Mouse (Mus musculus): ENCODE measurements around the gene 4833439L19Rik.

The 4833439L19Rik gene

DNA sequence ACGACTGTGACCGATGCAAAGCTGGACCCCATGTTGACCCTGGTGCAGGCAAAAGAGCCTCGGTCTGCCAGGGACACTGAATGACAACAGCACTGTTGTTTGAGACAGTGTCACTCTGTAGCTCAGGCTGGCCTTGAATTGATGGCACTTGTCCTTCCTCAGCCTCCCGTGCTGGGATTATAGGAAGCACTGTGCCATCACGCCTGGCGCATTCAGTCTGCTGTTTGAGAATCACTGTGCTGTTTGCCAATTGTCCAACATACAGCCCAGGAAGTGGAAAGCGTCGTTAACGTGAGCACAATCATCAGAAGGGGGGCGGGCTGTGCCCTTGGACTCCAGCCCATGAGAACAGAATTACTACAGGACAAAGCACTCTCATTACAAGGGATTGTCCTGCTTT lies 16.9 kb upstream of the 4833439L19Rik start:
- no peak for DNase-seq (ENCODE audit: low spot score in 2 of 2)

DNA sequence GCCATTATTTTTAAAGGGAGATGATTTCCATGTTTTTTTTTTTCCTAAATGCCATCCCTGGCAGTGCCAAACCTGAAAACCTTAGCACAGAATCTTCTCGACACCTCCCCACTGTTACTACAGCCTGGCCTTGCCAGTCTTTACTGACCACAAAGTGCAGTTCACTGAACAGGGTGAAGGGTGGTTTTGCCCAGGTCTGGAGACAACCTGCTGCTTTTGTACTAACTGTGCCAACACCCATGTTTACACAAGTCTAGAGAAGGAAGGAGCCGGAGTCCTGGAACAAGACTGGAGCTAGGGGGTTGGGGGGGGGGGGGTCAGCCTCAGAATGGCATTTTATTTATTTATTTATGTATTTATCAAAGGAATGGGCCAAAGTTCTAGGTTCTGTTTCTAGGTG lies 16.1 kb upstream of the 4833439L19Rik start:
- no peak for DNase-seq (ENCODE audit: low spot score in 2 of 2)

DNA sequence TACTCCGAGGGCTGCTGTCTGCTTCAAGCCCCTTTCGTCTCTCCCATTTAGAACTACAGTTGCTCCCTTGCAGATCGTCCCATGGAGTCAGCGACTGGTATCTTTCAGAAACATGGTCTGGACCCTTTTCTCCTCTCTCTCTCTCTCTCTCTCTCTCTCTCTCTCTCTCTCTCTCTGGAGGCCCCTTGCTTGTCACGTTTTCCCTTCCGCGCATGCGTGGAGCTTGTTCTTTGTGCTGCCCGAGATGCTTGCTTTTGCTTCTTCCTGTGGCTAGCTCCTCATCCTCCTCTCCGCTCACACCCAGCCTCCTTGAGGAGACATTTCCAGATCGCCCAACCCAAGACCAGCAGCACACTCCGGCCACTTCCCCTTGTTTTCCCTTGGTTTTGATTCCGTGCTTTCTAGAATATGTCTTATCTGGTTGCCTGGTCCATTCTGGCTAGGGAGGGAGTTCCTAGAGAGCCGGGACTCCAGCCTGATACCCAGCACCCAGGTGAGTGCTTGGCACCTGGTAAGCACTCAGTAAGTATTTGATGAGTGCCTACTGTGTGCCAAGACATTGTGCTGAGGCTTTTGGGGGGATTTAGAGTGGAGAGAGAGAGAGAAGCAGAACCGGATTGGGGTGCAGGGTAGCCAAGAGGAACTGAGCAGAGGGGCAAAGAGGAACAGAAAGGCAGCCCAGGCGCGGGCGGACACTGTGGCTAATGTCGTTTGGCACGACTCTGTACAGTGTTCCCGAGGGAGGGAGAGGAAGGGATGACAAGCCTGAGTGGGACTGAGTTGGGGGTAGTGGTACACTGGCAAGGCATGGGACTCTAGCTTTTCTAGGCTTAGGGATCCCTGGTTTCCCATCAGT lies 12.6 kb upstream of the 4833439L19Rik start:
- no peak for DNase-seq (ENCODE audit: low spot score in 2 of 2)

DNA sequence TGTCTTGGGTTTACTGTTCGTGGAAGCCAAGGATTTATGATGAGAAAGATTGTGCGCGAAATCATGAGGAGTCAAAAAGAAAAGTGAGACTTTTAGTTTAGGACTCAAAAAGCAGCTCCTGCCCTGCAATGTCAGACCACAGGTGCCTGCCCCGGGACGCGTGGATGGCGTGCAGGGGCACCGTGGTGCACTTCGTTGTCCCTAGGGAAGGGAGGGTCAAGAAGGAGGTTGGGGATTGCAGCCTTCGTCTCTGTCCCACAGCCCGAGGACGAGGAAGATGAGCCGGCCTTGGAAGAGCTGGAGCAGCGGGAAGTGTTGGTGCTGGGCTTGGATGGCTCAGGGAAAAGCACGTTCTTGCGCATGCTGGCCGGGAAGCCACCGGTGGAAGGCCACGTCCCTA lies 10.3 kb upstream of the 4833439L19Rik start:
- DNase-seq (ENCODE audit: low spot score in 2 of 2): no peak

DNA sequence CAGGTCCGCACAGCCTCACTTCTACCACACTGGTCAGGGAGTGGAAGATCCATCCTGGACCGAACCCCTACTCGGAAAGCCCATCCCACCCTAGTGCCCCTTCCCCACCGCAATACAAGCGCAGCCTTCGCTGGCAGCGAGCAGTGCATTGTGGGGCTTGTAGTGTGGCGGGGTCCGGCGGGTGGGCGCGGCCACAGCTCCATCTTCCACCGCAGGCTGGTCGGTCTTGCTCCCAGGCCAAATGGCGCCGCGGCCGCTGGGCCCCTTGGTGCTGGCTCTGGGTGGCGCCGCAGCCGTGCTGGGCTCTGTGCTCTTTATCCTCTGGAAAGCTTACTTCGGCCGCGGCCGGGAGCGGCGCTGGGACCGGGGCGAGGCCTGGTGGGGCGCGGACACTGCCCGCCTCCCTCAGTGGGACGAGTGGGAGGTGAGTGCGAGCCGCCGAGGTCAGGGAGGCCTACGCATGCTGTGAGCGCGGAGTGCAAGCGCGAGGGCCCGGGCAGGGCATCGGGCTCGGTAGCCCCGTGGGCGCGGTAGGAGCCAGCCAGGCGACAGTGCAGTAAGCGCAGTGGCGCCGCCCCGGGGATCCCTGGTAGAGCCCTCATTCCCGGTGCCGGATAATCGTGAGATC lies 9.7 kb upstream of the 4833439L19Rik start, which contains the start of gene Arl10:
TSS of gene Arl10 (plus strand) at position 162 of the 628 bp plus-strand sequence.
- DNase-seq (ENCODE audit: low spot score in 2 of 2): peak; percentile 47 to 50

DNA sequence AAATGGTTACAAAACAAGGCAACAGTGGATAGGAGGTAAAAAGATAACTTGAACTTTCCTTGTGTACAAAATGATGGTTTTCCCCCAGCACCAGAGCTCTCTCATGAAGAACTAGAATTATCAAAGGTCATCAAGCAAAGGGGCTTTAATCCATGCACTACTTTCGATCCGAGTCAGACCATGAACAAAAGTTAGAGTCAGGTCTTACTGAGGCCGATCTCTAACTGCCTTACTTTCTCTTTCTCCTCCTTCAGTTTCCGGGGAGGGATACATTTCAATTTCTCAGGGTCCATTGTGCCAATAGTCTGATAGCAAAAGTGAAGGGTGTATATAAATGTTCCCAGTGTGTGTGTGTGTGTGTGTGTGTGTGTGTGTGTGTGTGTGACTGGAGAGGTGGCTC lies 7.4 kb upstream of the 4833439L19Rik start:
- DNase-seq (ENCODE audit: low spot score in 2 of 2): no peak

DNA sequence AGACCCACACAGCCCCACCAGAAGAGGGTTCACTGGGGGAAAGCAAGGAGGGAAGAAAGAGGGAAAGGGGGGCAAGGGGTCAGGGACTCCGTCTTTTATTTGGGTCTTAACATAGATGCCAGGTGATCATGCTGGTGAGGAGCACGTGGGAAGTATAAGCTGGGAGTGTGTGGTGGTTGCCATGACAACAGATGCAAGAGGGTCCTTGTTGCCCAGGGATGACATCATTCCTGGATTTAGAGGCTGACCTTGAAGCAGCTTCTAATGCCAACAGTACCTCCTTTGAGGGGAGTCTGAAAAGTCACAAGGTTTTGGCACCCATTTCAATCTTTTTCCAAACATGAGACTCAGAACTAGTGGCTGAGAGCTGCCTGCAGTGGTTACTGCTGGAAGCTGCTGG lies 6.4 kb upstream of the 4833439L19Rik start:
- no peak for DNase-seq (ENCODE audit: low spot score in 2 of 2)

DNA sequence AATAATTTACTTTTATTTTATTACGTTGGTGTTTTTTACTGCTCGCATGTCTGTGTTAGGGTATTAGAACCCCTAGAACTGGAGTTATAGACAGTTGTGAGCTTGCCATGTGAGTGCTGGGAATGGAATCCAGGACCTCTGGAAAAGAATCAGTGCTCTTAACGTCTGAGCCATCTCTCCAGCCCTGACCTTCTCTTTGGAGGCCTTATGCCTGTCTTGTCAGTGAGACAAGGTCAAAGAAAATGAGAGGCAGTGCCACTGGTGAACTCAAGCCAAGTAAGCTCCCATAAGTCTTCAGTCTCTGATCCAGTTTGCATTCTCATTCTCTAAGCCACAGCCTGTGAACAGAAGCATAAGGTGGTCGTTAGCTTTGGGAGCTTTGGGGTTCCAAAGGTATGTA lies 5.5 kb upstream of the 4833439L19Rik start:
- no peak for DNase-seq (ENCODE audit: low spot score in 2 of 2)

DNA sequence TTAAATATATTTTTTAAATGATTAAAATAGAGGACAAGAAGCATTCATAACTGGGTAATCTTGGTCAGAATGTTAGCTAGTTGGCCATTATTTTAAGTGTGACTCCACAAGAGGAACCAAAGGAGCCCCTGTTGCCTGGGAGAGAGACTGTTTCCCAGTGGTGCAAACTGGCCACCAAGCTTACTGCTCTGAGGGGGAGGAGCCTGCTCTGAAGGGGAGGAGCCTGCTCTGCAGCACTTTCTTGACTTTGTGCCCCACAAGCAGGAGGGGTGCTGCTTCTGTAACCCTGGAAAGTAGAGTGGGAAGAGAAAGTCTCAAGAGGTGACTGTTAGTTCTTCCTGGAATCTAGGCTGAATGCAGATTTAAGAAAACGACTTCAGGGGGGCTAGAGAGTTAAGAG lies 4.0 kb upstream of the 4833439L19Rik start:
- DNase-seq (ENCODE audit: low spot score in 2 of 2): no peak

DNA sequence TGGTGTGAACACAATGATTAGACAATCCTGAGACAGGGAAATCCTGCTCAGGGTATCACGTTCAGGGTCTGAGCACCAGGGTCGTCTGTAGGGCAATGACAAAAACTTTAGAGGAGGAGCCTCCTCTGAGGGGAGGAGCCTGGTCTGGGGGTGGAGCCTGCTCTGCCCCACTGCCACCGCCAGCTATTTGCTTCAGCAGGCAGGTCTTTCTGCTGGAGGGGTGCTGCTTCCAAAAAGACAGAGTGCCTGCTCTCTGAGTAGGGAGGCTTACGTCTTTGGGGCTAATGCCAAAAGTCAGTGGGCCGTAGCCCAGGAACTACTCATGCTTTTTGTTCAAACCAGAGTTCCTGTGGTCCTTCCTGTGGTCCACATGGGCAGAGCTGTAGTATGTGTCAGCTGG lies 3.1 kb upstream of the 4833439L19Rik start:
- DNase-seq (ENCODE audit: low spot score in 2 of 2): no peak

DNA sequence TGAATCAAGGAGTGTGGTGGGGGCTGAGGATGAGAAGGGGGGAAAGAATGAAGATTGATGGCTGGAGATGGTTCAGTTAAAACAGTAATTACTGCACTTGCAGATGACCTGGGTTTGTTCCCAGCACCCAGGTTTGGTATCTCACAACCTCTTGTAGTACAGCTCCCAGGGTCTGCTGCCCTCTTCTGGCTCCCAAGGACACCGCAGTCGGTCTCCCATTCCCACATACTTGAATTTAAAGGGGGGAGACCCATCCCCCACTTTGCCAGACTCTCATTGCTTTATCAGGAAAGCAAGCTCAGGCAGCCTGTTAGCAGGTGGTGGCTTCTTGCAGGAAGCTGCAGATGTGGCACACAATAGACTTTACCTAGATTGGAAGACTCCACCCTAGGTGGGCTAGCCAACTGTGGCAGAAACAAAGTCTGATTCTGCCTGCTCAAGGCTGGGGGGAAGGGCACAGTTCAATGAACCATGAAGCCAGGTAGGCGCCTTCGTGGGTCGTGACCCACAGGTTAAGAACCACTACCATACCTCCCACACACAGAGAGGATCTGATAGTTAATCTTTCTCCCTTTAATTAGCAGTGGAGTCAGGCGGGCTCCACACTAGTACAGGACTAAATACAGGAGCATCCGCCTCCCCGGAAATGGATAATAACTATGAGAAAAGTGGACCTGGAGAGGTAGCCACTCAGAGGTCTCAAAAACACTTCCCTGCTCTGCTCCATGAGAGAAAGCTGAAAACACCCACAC lies 535 bp upstream of the 4833439L19Rik start:
- peak; percentile 45 to 57 for DNase-seq (ENCODE audit: low spot score in 2 of 2)

DNA sequence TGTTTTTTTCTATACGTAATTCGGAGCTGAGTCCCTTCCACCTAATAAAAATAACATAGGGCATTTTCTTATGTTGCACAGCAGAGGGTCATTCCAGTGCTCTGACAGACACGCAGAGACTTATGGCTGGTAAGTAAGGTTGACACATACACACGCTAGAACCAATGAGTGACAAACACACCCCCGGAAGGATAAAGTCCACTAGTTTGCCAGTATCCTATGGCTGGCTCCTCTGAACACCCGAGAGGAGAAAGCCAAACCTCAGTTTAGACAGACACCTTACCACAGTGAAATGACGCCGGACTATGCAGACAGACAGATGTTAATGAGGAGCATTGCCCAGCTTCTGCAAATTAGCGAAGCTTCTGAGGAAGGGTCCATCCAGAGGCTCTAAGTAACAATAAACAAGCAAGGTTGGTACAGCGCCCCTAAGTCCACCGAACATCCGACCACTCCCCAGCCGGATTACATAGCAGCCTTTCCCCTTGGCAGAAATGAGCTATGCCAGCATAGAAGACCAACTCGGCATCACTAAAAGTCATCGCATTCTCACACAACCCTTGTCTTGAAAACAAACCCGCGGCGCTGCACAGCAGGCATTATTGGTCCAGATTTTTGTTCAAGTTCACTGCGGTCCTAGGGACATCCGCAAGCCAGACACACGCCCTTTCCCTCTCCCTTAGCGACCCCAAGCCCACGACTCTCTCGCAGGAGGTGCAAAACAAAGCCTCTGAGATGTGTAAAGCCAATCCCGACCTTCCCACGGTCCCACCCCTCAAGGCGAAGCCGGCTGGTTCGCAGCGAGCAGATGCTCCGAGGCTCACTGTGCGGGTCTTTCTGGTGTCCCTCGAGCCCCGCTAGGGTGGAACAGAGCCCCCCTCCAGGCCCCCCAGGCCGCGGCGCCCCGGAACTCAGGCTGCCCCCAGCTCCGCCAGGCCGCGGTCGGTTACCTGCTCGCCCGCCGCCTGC lies 719 bp downstream of the 4833439L19Rik start:
- no peak for DNase-seq (ENCODE audit: low spot score in 2 of 2)

DNA sequence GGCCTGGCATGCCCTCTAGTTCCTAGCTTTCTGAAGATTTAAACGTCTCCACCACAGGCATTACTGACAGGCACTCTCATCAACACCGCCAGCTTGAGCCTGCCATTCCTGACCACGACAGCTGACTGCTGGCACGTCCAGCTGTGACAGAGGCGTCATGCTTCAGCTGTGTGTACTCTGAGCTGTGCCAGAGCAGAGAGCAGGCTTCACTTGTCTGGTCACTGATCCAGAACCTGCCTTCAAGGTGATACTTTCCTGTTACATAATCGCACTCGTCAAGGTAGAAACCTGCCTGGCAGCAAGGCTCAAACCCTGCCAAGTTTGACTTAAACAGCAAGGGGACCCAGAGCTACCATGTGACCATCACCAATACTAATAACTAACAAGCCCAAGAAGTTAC lies 2.7 kb downstream of the 4833439L19Rik start:
- no peak for DNase-seq (ENCODE audit: low spot score in 2 of 2)

DNA sequence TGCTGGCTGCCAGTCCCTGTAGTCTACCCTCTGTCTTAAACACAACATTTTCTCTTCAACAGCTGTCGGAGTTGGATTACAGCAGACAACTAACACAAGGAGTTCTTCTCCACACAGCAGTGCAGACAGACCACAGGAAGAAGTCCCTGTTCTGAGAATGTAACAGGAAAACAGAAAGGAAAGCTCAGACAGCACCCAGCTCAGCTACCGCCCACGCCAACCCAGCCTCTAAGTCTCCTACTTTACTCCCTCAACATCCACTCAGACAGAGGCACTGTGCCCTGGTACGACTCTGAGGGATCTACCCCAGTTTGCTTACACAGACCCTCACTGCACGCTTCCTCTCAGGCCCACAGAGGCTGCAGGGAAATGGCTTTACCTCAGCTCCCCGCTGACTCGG lies 4.6 kb downstream of the 4833439L19Rik start:
- DNase-seq (ENCODE audit: low spot score in 2 of 2): no peak

DNA sequence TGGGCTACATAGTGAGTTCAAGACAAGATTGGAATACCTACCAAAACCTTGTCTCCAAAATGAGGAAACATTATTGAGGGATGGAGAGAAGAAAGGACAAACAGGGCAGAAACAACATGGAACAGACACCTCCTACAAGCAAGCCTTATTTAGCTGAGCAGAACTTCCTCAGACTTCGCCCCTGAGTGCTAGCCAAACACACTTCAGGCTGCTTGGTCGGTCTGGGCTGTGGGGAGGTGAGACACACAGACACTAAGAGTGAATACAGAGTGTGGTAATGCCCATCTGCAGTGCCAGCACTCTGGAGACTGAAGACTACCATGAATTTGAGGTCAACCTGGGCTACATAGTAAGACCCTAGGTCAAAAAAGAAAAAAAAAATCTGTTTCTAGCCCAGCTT lies 5.6 kb downstream of the 4833439L19Rik start:
- DNase-seq (ENCODE audit: low spot score in 2 of 2): no peak

DNA sequence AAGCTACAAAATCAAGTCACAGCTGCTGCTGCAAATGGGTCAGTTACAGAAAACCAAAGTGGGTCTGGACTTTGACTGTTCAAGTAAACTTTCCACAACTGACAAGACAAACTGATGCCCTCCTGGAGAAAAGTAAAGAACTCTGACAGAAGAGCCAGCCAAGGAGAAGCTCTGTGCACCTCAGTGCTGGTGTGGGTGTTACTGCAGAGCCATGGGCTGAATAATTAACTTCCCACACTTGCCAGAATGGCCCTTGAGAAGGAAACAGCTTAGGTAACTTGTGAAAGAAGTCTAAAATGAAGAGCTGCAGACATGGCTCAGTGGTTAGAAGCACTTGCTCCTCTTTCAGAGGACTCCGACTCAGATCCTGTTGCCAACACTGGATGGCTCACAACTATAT lies 7.6 kb downstream of the 4833439L19Rik start:
- no peak for DNase-seq (ENCODE audit: low spot score in 2 of 2)

DNA sequence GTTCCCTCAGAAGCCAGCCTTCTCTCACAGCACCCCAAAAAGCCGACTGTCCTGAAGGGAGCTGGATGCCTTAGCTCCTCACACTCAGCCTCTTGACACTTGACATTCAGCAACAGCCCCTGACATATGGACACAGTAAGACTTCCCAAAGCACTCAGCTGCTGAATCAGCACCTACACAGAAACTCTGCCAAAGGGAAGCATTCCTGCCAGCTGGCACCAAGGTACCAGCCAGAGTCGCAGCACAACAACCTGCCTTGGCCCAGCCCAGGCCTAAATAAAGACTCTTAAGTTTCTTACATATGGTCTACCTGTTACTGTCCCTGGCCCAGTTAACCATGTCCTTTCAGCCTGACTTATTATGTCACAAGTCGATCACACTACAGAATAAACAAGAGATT lies 8.4 kb downstream of the 4833439L19Rik start:
- DNase-seq (ENCODE audit: low spot score in 2 of 2): no peak

DNA sequence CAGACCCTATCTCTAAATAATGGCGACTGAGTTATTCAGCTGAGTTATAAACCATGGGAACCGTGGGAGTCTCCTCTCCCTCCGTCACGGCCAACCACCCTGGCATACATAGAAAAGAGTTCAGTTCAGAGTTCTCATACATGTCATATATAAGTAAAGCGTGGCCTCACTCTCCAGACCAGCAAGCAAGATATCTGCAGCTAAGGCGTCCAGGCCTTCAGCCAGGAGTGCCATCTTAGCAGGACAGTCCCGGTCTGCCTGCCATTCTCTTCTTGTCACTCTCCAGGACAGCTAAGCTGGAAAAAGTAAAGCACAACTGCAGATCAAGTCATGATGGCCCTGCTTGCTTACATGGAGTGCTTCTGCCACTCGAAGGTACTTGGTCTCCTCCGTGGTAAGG lies 9.1 kb downstream of the 4833439L19Rik start:
- no peak for DNase-seq (ENCODE audit: low spot score in 2 of 2)

DNA sequence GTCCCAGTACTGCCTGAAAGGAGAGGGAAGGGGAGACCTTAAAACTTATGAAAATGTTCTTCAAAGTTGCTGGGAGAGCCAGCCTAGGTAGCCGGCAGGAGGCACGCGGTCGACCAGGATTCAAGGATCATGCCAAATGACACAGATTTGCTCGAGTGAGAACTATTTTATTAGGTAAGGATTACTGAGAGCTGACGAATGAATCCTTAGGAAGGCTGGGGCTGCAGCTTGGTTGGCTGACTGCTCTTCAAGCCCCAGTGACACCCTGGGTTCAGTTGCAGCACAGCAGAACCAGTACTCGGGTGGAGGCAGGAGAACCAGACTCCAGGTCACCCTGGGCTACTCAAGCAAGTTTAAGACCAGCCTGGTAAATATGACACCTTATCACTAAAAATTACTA lies 17.2 kb downstream of the 4833439L19Rik start:
- no peak for DNase-seq (ENCODE audit: low spot score in 2 of 2)

DNA sequence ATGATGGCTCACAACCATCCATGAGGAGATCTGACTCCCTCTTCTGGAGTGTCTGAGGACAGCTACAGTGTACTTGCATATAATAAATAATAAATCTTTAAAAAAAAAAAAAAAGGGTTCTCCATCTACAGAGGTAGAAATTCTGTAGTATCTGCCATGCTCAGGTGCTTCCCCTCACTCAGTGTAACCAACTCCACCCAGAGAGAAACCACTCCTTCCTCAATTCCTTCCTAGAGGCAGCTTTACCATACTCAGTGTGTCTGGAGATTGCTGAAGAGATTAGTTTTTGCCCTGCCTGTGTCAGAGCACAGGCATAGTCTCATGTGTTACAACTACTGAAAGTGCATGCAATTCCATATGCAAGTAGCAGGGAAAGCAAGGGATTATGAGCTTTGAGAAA lies 33.1 kb downstream of the 4833439L19Rik start:
- no peak for DNase-seq (ENCODE audit: low spot score in 2 of 2)

DNA sequence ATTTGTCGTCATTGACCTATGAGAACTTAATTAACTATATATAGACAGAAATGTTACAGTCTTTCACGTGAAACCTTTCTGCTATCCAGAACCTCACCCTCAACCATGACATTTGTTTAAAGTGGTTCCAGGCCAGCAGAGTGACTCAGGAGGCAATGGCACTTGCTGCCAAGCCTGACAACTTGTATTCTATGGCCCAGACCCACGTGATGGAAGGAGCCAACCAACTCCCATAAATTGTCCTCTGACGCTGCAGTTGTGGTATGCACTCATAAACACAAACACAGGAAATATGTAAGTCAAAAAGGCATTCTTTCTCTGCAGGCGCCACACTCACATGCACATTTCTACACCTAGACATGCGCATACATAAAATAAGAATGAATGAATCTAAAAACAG lies 38.1 kb downstream of the 4833439L19Rik start:
- no peak for DNase-seq (ENCODE audit: low spot score in 2 of 2)
